Mouse (Mus musculus) gonadal fat pad, adult 2 months (tissue): ENCODE measurements at regions not wholly inside any gene's neighbourhood (a gene's known extent, or its start where the extent isn't known, plus 50 kb on each side); places are given as distances from the start of the nearest gene placed in this dataset.
"Not testable (repeated sequence)": the region's sequence is repeated elsewhere in the genome, so short reads cannot be mapped to it uniquely, and the experiment has no call there.

Experiments
- DNase-seq: peaks from one replicate; pipeline ENCODE4 v3.0.0-alpha.2; 2012; ENCODE audit warnings: low read depth

GRCm38 (mm10) chr8:35123196-35123621, 642.4 kb upstream of the Gm19410 start:
- no peak for DNase-seq

GRCm38 (mm10) chr8:35125179-35125578, 640.4 kb upstream of the Gm19410 start:
- DNase-seq: no peak

GRCm38 (mm10) chr8:35132281-35132680, 633.3 kb upstream of the Gm19410 start:
- no peak for DNase-seq

- no peak for DNase-seq
Measured at GRCm38 (mm10) chr8:35135630-35136029, 630.0 kb upstream of the Gm19410 start.

- no peak for DNase-seq
Measured at GRCm38 (mm10) chr8:35136643-35137042, 628.9 kb upstream of the Gm19410 start.

GRCm38 (mm10) chr8:35140775-35141174, 624.8 kb upstream of the Gm19410 start:
- DNase-seq: no peak

GRCm38 (mm10) chr8:35143018-35143656, 622.5 kb upstream of the Gm19410 start:
- no peak for DNase-seq

GRCm38 (mm10) chr8:35143684-35144083, 621.9 kb upstream of the Gm19410 start:
- DNase-seq: no peak

GRCm38 (mm10) chr8:35144401-35144800, 621.2 kb upstream of the Gm19410 start:
- no peak for DNase-seq

GRCm38 (mm10) chr8:35147481-35147880, 618.1 kb upstream of the Gm19410 start:
- DNase-seq: no peak

GRCm38 (mm10) chr8:35147967-35148366, 617.6 kb upstream of the Gm19410 start:
- DNase-seq: no peak

GRCm38 (mm10) chr8:35152585-35152984, 613.0 kb upstream of the Gm19410 start:
- no peak for DNase-seq

- no peak for DNase-seq
Measured at GRCm38 (mm10) chr8:35156272-35156671, 609.3 kb upstream of the Gm19410 start.

GRCm38 (mm10) chr8:35157711-35158110, 607.9 kb upstream of the Gm19410 start:
- no peak for DNase-seq

GRCm38 (mm10) chr8:35159329-35159728, 606.3 kb upstream of the Gm19410 start:
- DNase-seq: no peak

GRCm38 (mm10) chr8:35160230-35160629, 605.4 kb upstream of the Gm19410 start:
- no peak for DNase-seq

- not testable (repeated sequence) for DNase-seq
Measured at GRCm38 (mm10) chr8:35162166-35162565, 603.4 kb upstream of the Gm19410 start.

GRCm38 (mm10) chr8:35166611-35167010, 599.0 kb upstream of the Gm19410 start:
- DNase-seq: peak; percentile 83

GRCm38 (mm10) chr8:35171536-35172310, 593.9 kb upstream of the Gm19410 start:
- DNase-seq: no peak

GRCm38 (mm10) chr8:35177314-35177713, 588.3 kb upstream of the Gm19410 start:
- no peak for DNase-seq

GRCm38 (mm10) chr8:35180075-35180474, 585.5 kb upstream of the Gm19410 start:
- no peak for DNase-seq

- no peak for DNase-seq
Measured at GRCm38 (mm10) chr8:35182141-35182540, 583.4 kb upstream of the Gm19410 start.

- no peak for DNase-seq
Measured at GRCm38 (mm10) chr8:35183423-35183822, 582.2 kb upstream of the Gm19410 start.
